Mouse (Mus musculus): ENCODE measurements at regions not wholly inside any gene's neighbourhood (a gene's known extent, or its start where the extent isn't known, plus 50 kb on each side); places are given as distances from the start of the nearest gene placed in this dataset.
A peak's percentile ranks its signal among the peaks of the same experiment; 100 is the strongest.

GRCm38 (mm10) chr10:97282416-97282815, 197.0 kb upstream of the Dcn start:
- no peak overlapping the region for H3K4me3 ChIP-seq (ENCODE audit: inconsistent target)
- H3K79me2 ChIP-seq (ENCODE audit: inconsistent target) = no peaks in the 10 kb centered on the region
- H3K27ac ChIP-seq = 0 out of 2 replicates have a peak overlapping the region, but pooled peaks have one; percentile 13
- no peaks in the 10 kb centered on the region for H3K36me3 ChIP-seq (ENCODE audit: inconsistent target)
- 90% methylated on average over 2 of the region's 2 CpGs for WGBS (ENCODE audit: missing documents)

- H3K36me3 ChIP-seq (ENCODE audit: inconsistent target) = no peaks in the 10 kb centered on the region
- H3K79me2 ChIP-seq (ENCODE audit: inconsistent target) = no peaks in the 10 kb centered on the region
- WGBS (ENCODE audit: missing documents) = 85% methylated on average over 4 of the region's 4 CpGs
- no peak overlapping the region for H3K4me3 ChIP-seq (ENCODE audit: inconsistent target)
- H3K27ac ChIP-seq = 0 out of 2 replicates have a peak overlapping the region, but pooled peaks have one; percentile 13
Measured at GRCm38 (mm10) chr10:97282841-97283496, 196.4 kb upstream of the Dcn start.

GRCm38 (mm10) chr10:97304791-97305355, 174.5 kb upstream of the Dcn start:
- Histone ChIP-seq H3K36me3 (ENCODE audit: inconsistent target) (no peaks in the 10 kb centered on the region), H3K79me2 (ENCODE audit: inconsistent target) (no peaks in the 10 kb centered on the region), H3K4me3 (ENCODE audit: inconsistent target) (no peak overlapping the region), H3K27ac (no peak overlapping the region)
- 89% methylated on average over 3 of the region's 3 CpGs for WGBS (ENCODE audit: missing documents)

DNA sequence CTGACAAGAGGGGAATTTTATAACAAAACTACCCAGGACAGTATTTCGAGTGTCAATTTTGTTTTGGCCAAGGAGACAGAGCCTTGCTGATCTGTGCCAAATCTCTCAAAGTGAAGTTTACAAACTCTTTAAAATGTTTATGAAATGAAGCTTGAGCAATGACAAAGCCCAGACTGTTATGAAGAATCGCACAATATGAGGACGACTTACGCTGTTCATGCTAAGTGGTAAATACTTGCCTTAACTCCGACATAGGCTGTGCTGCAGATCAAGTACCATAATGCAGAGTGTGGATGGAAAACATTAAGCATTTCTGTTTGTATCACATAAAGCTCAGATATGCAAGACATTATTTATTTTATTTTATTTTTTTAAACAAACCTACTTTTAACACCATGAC, 169.8 kb upstream of the Dcn start:
- no peak overlapping the region for H3K4me3 ChIP-seq (ENCODE audit: inconsistent target)
- no peaks in the 10 kb centered on the region for H3K79me2 ChIP-seq (ENCODE audit: inconsistent target)
- no peaks in the 10 kb centered on the region for H3K36me3 ChIP-seq (ENCODE audit: inconsistent target)
- no peak overlapping the region for H3K27ac ChIP-seq
- 92% methylated on average over 5 of the region's 5 CpGs for WGBS (ENCODE audit: missing documents)

DNA sequence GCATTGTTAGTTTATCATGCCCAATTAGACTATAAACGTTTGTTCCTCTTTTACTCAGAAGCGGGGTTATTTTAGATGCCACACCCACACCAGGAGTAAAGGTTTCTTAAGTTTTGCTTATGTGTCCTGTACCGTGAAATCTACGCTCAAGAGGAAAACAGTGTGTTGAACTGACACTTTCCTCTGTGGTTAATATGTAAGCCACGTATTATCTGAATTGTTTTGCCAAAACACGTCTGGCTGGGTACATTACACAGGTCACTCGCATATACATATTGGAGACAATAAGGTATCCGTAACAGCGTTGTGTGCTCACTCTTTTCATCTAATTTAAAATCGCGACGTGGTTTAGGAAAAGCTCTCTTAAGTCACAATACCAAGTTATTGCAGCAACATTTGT, 166.9 kb upstream of the Dcn start:
- Histone ChIP-seq H3K79me2 (ENCODE audit: inconsistent target) (no peaks in the 10 kb centered on the region), H3K27ac (no peak overlapping the region), H3K36me3 (ENCODE audit: inconsistent target) (no peaks in the 10 kb centered on the region), H3K4me3 (ENCODE audit: inconsistent target) (peak overlapping the region; percentile 54)
- 3% methylated on average over 12 of the region's 12 CpGs for WGBS (ENCODE audit: missing documents)

- H3K27ac ChIP-seq = peak overlapping the region; percentile 52
- WGBS (ENCODE audit: missing documents) = 0% methylated on average over 17 of the region's 17 CpGs
- H3K79me2 ChIP-seq (ENCODE audit: inconsistent target) = no peaks in the 10 kb centered on the region
- H3K4me3 ChIP-seq (ENCODE audit: inconsistent target) = peak overlapping the region; percentile 54
- H3K36me3 ChIP-seq (ENCODE audit: inconsistent target) = no peaks in the 10 kb centered on the region
Measured at GRCm38 (mm10) chr10:97312978-97313377, 166.4 kb upstream of the Dcn start.

DNA sequence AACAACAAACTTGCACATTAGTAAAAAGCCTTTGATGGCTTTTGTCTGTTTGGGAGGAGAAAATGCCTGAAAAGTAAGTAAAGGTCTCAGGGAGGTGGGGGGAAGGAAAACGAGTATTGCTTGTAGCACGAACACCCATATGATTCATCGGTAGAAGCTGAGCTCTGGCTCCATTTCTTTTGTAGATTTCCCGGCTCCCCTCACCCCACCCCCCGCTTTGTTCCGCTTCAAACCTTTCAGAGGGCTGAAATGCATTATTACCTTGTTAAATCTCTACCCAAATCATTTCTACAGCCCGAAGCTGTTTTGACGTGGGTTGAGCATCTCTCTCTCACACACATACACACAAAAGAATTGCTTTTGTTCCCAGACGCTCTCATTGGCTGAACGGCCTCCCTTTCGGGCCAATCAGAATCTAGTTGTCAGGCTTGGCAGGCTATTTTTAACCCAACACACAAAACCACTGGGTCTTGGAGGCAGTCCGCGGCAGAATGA, 166.0 kb upstream of the Dcn start:
- Histone ChIP-seq H3K4me3 (ENCODE audit: inconsistent target) (peak overlapping the region; percentile 54), H3K27ac (peak overlapping the region; percentile 52), H3K79me2 (ENCODE audit: inconsistent target) (no peaks in the 10 kb centered on the region), H3K36me3 (ENCODE audit: inconsistent target) (no peaks in the 10 kb centered on the region)
- WGBS (ENCODE audit: missing documents) = under 1% methylated on average over 13 of the region's 13 CpGs

- no peak overlapping the region for H3K4me3 ChIP-seq (ENCODE audit: inconsistent target)
- no peaks in the 10 kb centered on the region for H3K79me2 ChIP-seq (ENCODE audit: inconsistent target)
- H3K27ac ChIP-seq = no peak overlapping the region
- 42% methylated on average over 2 of the region's 2 CpGs for WGBS (ENCODE audit: missing documents)
- H3K36me3 ChIP-seq (ENCODE audit: inconsistent target) = no peaks in the 10 kb centered on the region
Measured at GRCm38 (mm10) chr10:97332639-97333038, 146.8 kb upstream of the Dcn start.

DNA sequence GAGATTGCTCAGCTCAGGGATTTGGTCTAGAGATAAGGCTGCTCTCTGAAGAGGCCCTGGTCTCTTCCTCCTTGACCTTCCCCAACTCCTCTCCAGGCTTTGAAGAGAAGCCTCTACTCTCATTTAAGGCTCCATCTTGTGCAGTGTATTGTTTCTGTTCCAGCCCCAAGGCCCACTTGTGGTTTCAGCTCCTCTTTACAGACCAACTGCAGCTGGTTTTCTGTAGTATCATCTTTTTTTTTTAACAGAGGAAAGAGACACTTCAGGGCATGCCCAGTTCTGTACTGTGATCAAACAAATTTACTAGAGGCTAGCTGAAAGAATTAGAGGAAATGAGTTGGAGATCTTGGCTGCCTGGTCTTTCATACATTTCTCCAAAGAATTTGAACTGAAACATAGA, 145.4 kb upstream of the Dcn start:
- no peaks in the 10 kb centered on the region for H3K36me3 ChIP-seq (ENCODE audit: inconsistent target)
- no peak overlapping the region for H3K4me3 ChIP-seq (ENCODE audit: inconsistent target)
- no peaks in the 10 kb centered on the region for H3K79me2 ChIP-seq (ENCODE audit: inconsistent target)
- H3K27ac ChIP-seq = no peak overlapping the region

- 85% methylated on average over 9 of the region's 9 CpGs for WGBS (ENCODE audit: missing documents)
- no peak overlapping the region for H3K4me3 ChIP-seq (ENCODE audit: inconsistent target)
- no peaks in the 10 kb centered on the region for H3K36me3 ChIP-seq (ENCODE audit: inconsistent target)
- H3K27ac ChIP-seq = no peak overlapping the region
- H3K79me2 ChIP-seq (ENCODE audit: inconsistent target) = no peaks in the 10 kb centered on the region
Measured at GRCm38 (mm10) chr10:97334606-97335150, 144.7 kb upstream of the Dcn start.

- no peak overlapping the region for H3K27ac ChIP-seq
- H3K36me3 ChIP-seq (ENCODE audit: inconsistent target) = no peaks in the 10 kb centered on the region
- whole genome bisulfite sequencing (ENCODE audit: missing documents) = 89% methylated on average over 5 of the region's 6 CpGs
- no peaks in the 10 kb centered on the region for H3K79me2 ChIP-seq (ENCODE audit: inconsistent target)
- no peak overlapping the region for H3K4me3 ChIP-seq (ENCODE audit: inconsistent target)
Measured at GRCm38 (mm10) chr10:97338033-97338692, 141.2 kb upstream of the Dcn start.

- Histone ChIP-seq H3K36me3 (ENCODE audit: inconsistent target) (no peaks in the 10 kb centered on the region), H3K27ac (no peak overlapping the region), H3K4me3 (ENCODE audit: inconsistent target) (no peak overlapping the region), H3K79me2 (ENCODE audit: inconsistent target) (no peaks in the 10 kb centered on the region)
- 50% methylated on average over 11 of the region's 11 CpGs for WGBS (ENCODE audit: missing documents)
Measured at GRCm38 (mm10) chr10:97339866-97340706, 139.3 kb upstream of the Dcn start.

- WGBS (ENCODE audit: missing documents) = 32% methylated on average over 6 of the region's 6 CpGs
- Histone ChIP-seq H3K27ac (no peak overlapping the region), H3K4me3 (ENCODE audit: inconsistent target) (no peak overlapping the region), H3K79me2 (ENCODE audit: inconsistent target) (no peaks in the 10 kb centered on the region), H3K36me3 (ENCODE audit: inconsistent target) (no peaks in the 10 kb centered on the region)
Measured at GRCm38 (mm10) chr10:97345347-97345746, 134.1 kb upstream of the Dcn start.

GRCm38 (mm10) chr10:97346949-97347348, 132.5 kb upstream of the Dcn start:
- Histone ChIP-seq H3K27ac (no peak overlapping the region), H3K36me3 (ENCODE audit: inconsistent target) (no peaks in the 10 kb centered on the region), H3K79me2 (ENCODE audit: inconsistent target) (no peaks in the 10 kb centered on the region), H3K4me3 (ENCODE audit: inconsistent target) (no peak overlapping the region)
- 86% methylated on average over 2 of the region's 2 CpGs for WGBS (ENCODE audit: missing documents)

All from macrophage (primary cell).